Mouse (Mus musculus): ENCODE data around the gene Ddah1.

The Ddah1 gene

DNA sequence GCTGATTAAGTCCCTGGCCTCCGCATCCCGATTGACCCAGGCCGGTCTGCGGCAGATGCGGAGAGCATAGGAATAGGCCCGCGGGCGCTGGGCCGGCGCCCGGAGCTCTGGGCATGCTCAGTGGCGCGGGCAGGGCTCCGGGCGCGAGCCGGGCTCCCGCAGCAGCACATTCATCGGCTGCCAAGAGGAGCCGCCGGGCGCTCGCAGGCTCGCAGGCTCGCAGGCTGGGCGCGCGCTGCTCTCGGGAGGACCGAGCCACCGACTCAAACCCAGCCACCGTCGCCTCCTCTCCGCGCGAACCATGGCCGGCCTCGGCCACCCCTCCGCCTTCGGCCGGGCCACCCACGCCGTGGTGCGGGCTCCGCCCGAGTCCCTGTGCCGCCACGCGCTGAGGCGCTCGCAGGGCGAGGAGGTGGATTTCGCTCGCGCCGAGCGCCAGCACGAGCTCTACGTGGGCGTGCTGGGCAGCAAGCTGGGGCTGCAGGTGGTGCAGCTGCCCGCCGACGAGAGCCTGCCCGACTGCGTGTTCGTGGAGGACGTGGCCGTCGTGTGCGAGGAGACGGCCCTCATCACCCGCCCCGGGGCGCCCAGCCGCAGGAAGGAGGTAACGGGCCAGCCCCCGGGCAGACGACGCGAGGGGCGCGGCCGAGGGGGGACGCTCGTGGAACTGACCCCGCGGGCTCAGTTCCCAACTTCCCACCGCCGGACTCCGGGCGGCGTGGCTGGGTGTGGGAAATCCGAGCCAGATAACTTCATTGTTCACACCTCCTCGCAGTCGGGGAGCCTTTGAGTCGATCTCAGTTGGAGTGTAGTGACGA lies at the start of gene Ddah1:
Gene Ddah1 (plus strand): TSS at position 115 of the 818 bp plus-strand sequence.
- no peak for DNase-seq

GRCm38 (mm10) chr3:145715923-145716322 lies 42.6 kb upstream of the Ddah1 start:
- no peak for DNase-seq

GRCm38 (mm10) chr3:145719660-145720059 lies 38.8 kb upstream of the Ddah1 start:
- DNase-seq: no peak

GRCm38 (mm10) chr3:145725078-145725477 lies 33.4 kb upstream of the Ddah1 start:
- DNase-seq: no peak

DNA sequence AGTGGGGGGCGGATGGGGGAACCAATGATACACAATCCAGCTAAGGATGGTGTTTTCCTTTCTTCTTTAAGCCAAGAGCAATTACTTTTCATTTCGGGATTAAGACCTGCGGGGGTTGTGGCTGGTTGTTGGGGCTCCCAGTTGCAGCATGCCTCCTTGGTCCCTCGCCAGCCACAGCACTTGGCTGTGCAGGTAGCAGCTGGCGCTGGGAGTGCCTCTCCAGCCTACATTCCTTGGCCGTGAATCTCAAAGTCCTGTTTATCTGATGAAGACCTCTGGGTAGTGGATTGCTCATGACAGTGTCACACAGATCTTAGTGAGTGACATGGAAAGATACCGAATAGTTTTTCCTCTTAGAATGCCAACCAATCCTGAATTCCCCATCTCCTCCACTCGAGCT lies 30.1 kb upstream of the Ddah1 start:
- no peak for DNase-seq

DNA sequence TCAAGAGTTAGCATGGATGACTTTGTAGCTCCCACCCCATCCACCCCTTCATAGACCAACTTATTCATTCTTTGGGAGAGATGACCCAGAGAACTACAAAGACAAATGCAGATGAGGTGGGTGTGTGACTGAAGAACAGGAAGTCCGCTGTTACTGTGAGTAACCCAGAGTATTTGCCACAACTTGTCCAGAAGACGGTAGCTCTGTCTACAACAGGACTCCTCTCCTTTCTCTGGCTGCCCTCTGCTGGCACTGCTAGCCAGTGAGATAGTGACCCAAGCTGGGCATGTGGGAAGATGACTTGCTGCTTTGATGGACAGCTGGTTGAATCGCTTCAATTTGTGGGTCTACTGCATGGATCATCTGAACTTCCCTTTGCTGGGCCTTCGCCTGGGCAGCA lies 28.9 kb upstream of the Ddah1 start:
- DNase-seq: no peak

DNA sequence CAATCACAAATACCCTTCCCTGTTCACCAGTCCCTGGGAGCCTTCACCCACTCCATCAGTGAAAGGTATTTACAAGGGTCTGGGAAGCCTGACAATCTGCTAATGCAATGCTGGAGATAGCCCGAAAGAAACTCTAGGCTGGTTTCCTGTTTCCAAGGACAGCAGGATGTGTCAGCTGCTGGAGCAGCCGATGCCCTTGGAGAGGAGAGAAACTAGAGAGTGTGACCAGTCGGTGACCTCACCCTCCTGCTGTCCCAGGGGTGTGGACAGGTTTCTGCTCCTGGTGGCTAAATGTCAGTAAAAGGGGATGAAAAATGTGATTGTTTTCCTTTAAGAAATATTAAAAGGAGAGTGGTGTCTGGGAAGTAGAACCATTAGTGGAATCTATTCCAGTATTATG lies 28.4 kb upstream of the Ddah1 start:
- DNase-seq: no peak

- DNase-seq: no peak
Measured at GRCm38 (mm10) chr3:145734857-145735256, 23.6 kb upstream of the Ddah1 start.

- no peak for DNase-seq
Measured at GRCm38 (mm10) chr3:145736562-145736961, 21.9 kb upstream of the Ddah1 start.

GRCm38 (mm10) chr3:145738662-145739061 lies 19.8 kb upstream of the Ddah1 start:
- DNase-seq: no peak

GRCm38 (mm10) chr3:145739904-145740303 lies 18.6 kb upstream of the Ddah1 start:
- DNase-seq: no peak

DNA sequence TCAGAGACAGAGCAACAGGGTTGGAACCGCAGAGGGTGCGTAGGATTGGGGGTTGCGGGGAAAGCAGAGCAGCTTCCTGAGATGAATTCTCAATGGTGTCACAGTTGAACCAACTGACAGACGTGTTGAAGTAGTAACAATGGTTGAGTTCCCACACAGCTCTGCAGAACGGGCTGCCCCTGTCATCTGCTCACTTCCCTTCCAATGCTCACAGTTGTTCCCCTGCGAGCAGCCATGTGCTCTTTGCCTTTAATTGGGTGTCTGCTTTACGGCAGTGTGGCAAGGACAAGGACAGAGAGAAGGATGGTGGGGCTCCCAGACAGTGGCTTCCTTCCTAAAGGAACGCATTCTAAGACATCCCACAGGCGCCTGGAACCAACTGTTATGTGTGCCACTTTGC lies 15.4 kb upstream of the Ddah1 start:
- no peak for DNase-seq

DNA sequence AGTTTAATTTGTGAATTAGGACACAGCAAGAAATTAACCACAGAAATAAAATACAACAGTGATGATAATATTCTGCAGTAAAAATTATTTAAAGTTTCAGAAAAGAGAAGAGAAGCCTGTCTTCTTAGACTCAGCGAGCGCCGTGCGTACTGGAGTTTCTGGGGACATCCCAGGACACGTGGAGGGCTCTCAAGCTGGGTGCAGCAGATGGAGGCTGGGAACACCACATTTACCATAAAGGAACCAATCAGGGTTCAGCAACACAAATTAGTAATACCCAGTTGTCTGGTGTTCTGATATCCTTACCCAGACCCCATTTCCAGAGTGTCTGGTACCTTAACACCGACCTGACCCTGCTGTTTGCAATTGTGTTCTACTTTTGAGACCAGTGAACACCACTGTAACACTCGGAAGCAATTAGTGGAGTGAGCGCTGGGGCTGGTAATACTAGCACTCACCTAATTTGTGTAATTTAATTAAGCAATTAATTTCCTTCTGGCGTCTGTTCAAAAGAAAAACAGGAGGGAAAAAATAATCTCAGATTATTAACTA lies 14.9 kb upstream of the Ddah1 start:
- no peak for DNase-seq

DNA sequence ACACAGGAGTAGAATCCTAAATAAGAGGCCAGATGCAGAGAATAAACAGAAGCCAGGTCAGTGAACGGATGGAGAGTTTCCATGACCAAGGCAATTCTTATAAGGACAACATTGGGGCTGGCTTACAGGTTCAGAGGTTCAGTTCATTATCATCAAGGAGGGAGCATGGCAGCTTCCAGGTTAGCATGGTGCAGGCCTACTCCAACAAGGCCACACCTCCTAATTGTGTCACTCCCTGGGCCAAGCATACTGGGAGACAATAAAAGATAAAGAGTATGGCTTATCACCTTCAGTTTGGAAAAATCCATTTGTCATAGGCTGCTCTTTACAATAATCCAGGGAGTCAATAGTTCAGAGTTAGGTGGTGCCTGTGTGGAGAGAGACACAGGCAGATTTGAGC lies 9.8 kb upstream of the Ddah1 start:
- DNase-seq: no peak

DNA sequence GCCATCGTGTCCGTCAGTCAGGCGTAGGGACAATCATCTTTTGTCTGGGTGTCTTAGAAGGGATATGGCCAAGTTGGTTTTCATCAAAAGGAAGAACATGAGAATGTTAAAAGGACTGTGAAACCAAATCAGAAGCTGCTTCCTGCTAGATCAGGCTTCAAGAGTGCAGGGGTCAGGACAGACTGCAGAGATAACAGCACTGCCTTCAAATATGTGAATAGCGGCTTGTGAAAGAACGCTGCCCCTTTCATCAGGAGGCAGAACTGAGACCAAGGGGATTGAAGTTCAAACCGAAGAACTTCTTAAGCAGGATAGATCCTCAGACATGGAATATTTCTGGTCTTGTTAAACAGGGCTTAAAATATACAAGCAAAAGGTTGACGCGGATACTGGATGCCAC lies 2.0 kb upstream of the Ddah1 start:
- no peak for DNase-seq

GRCm38 (mm10) chr3:145757177-145757576 lies 1.3 kb upstream of the Ddah1 start:
- no peak for DNase-seq

GRCm38 (mm10) chr3:145757844-145758243 lies 631 bp upstream of the Ddah1 start:
- no peak for DNase-seq

- no peak for DNase-seq
Measured at GRCm38 (mm10) chr3:145759379-145760209, 1.1 kb downstream of the Ddah1 start.

GRCm38 (mm10) chr3:145760547-145760946 lies 2.1 kb downstream of the Ddah1 start:
- DNase-seq: no peak

- DNase-seq: no peak
Measured at GRCm38 (mm10) chr3:145761501-145762170, 3.2 kb downstream of the Ddah1 start.

GRCm38 (mm10) chr3:145762957-145763641 lies 4.6 kb downstream of the Ddah1 start:
- no peak for DNase-seq

DNA sequence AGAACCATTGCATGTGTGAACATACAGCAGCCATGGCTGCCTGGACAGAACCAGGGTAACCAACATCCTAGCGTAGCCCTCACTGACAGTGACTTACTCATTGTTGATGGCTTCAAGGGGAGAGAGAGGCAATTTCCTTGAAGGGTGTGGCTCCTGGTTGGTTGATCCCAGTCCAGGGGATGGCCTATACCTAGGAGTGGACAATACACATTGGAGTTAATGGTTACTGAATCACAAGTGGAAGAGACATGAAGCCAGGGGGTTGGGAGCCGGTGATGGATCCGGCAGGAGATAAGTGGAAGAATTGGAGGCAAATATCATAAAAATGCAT lies 5.1 kb downstream of the Ddah1 start:
- DNase-seq: no peak

DNA sequence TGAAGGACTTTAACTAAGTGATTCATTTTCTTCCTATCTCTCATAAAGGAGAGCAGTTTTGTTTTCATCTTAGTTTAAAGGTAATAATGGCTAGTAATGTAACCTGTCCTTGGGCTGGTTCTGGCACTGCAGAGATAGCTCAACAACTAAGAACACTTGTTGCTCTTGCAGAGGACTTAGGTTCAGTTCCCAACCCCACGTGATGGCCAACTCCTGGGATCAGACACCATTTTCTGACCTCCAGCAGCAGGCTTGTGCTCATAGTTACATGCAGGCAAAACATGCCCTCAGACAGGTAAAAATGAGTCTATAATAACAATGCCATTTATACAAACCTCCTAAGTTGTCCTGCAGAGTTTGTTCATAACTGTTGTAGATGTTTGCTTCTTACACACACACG lies 5.9 kb downstream of the Ddah1 start:
- DNase-seq: no peak
